ENCODE assay signal across 8 mouse cellular contexts in the genomic region with DNA sequence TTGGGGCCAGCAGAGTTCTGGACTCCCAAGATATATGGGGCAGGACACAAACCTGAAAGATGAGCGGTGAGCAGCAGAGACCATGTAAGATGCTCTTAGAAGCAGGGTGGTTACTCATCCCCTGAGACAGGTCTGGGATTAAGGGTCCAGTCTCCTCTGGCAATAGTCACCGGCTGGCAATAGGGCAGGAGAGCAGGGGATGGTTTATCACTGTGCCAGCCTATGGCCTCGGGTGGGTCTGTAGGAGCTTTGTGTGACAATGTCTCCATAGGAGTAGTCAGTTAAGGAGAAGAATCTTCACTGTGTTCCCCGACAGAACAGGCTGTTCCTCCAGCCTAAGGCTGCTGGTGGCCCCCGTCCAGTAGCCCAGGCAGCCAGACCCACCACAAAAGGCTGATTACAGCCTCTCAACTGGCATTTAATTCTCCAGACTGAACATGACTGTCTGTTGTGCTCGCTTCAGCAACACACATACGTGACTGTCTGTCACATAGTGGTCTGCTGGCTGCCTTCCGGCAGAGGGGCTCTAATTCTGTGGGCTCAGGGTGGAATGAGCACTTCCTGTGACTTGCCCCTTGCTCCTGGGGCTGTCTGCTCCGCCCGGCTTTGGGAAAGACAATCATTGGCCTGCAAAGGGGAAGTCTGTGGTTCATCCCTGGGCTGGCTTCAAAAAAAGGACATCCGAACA. TPM values are rescaled to one million over a fixed set of nuclear protein-coding genes. Genes with fewer than 3 reads are reported as not detected.
DNase-seq lines count a peak whose midpoint lies in the region; ATAC-seq and TF ChIP-seq lines count a peak whose summit lies in the region.

No protein-coding gene starts in this region.

- peak overlapping the region; percentile 86 for H3K4me2 ChIP-seq in lung, postnatal 0 days (replicated peaks; ENCODE audit: low read depth, low read length)
- peak overlapping the region; percentile 92 for H3K4me2 ChIP-seq in forebrain, embryonic 12.5 days

- WGBS in lung, postnatal 0 days = 54% methylated on average over 11 of the region's 11 CpGs
- WGBS in forebrain, embryonic 12.5 days = 79% methylated on average over 11 of the region's 11 CpGs
- 82% methylated on average over 11 of the region's 11 CpGs for WGBS in limb, embryonic 10.5 days
- WGBS in olfactory bulb, adult 2 months = 47% methylated on average over 11 of the region's 11 CpGs
- WGBS in thymus, adult 2 months = 33% methylated on average over 11 of the region's 11 CpGs

- DNase-seq in lung, postnatal 0 days (ENCODE audit: low spot score) = peak; percentile 47
- DNase-seq in lung, postnatal 36 days = no peak
- DNase-seq in limb, embryonic 10.5 days (ENCODE audit: low spot score) = no peak
- no peak for DNase-seq in thymus, adult 2 months
- no peak for DNase-seq in B cell, adult 2 months
- no peak for DNase-seq in urinary bladder, postnatal 25 days (ENCODE audit: low spot score)

- H3K9ac ChIP-seq in lung, postnatal 0 days (replicated peaks; ENCODE audit: low read depth) = peak overlapping the region; percentile 6; the same call in 1 of the 2 replicates
- H3K9ac ChIP-seq in forebrain, embryonic 12.5 days = no peak overlapping the region

- no peak for TF ChIP-seq EP300 in lung, postnatal 0 days (IDR thresholded peaks at IDR 0.05)

- TF ChIP-seq POLR2A in olfactory bulb, adult 2 months (IDR thresholded peaks at IDR 0.05; ENCODE audit: insufficient read depth, low read depth, low read length) = no peak
- TF ChIP-seq POLR2A in thymus, adult 2 months (IDR thresholded peaks at IDR 0.05; ENCODE audit: control insufficient read depth, extremely low read depth, insufficient read depth, low read length, poor library complexity) = no peak

- ATAC-seq in lung, postnatal 0 days = no peak
- no peak for ATAC-seq in forebrain, embryonic 12.5 days (ENCODE audit: low FRiP score)

- no peaks in the 10 kb centered on the region for H3K27me3 ChIP-seq in lung, postnatal 0 days (replicated peaks; ENCODE audit: insufficient read depth, low read length)
- H3K27me3 ChIP-seq in forebrain, embryonic 12.5 days = no peaks in the 10 kb centered on the region
- no peaks in the 10 kb centered on the region for H3K27me3 ChIP-seq in limb, embryonic 10.5 days (ENCODE audit: low read depth, poor library complexity, severe bottlenecking)
- H3K27me3 ChIP-seq in thymus, adult 2 months (ENCODE audit: control insufficient read depth, insufficient read depth, low read length) = no peaks in the 10 kb centered on the region

- H3K9me3 ChIP-seq in lung, postnatal 0 days (ENCODE audit: low read length) = no peaks in the 10 kb centered on the region
- H3K9me3 ChIP-seq in forebrain, embryonic 12.5 days = no peaks in the 10 kb centered on the region
- H3K9me3 ChIP-seq in limb, embryonic 10.5 days (replicated peaks) = no peaks in the 10 kb centered on the region

- H3K36me3 ChIP-seq in lung, postnatal 0 days (ENCODE audit: insufficient read depth, low read length) = no peaks in the 10 kb centered on the region
- peaks cover 9% of the 10 kb centered on the region for H3K36me3 ChIP-seq in forebrain, embryonic 12.5 days (replicated peaks)
- H3K36me3 ChIP-seq in limb, embryonic 10.5 days = peaks cover 58% of the 10 kb centered on the region
- no peaks in the 10 kb centered on the region for H3K36me3 ChIP-seq in thymus, adult 2 months (ENCODE audit: control insufficient read depth, insufficient read depth, low read length)

- peak overlapping the region; percentile 11; the same call in 1 of the 2 replicates for H3K27ac ChIP-seq in lung, postnatal 0 days (ENCODE audit: low read length)
- H3K27ac ChIP-seq in forebrain, embryonic 12.5 days = 0 out of 2 replicates have a peak overlapping the region, but pooled peaks have one; percentile 22
- H3K27ac ChIP-seq in limb, embryonic 10.5 days = peak overlapping the region; percentile 33; the same call in 1 of the 2 replicates
- H3K27ac ChIP-seq in olfactory bulb, adult 2 months (ENCODE audit: insufficient read depth, low read depth, low read length) = peak overlapping the region; percentile 29; the same call in 1 of the 2 replicates
- H3K27ac ChIP-seq in thymus, adult 2 months (ENCODE audit: control insufficient read depth, insufficient read depth, low read length) = no peak overlapping the region

- TF ChIP-seq CTCF in lung, postnatal 0 days (IDR thresholded peaks at IDR 0.05) = no peak
- TF ChIP-seq CTCF in olfactory bulb, adult 2 months (IDR thresholded peaks at IDR 0.05; ENCODE audit: insufficient read depth, low read depth, low read length) = no peak
- no peak for TF ChIP-seq CTCF in thymus, adult 2 months (IDR thresholded peaks at IDR 0.05; ENCODE audit: borderline replicate concordance, control insufficient read depth, extremely low read depth, insufficient read depth, low read length, poor library complexity)

- H3K4me3 ChIP-seq in lung, postnatal 0 days (ENCODE audit: low read depth, low read length) = peak overlapping the region; percentile 90; the same call in 1 of the 2 replicates
- H3K4me3 ChIP-seq in forebrain, embryonic 12.5 days (replicated peaks) = no peak overlapping the region
- H3K4me3 ChIP-seq in limb, embryonic 10.5 days = peak overlapping the region; percentile 70
- H3K4me3 ChIP-seq in olfactory bulb, adult 2 months (ENCODE audit: insufficient read depth, low read depth, low read length) = peak overlapping the region; percentile 10; the same call in 1 of the 2 replicates
- no peak overlapping the region for H3K4me3 ChIP-seq in thymus, adult 2 months (ENCODE audit: control insufficient read depth, insufficient read depth, low read length)

- H3K4me1 ChIP-seq in lung, postnatal 0 days (ENCODE audit: insufficient read depth, low read depth, low read length) = peaks cover 57% of the 10 kb centered on the region
- H3K4me1 ChIP-seq in forebrain, embryonic 12.5 days = peaks cover 42% of the 10 kb centered on the region
- H3K4me1 ChIP-seq in limb, embryonic 10.5 days = peaks cover 67% of the 10 kb centered on the region
- H3K4me1 ChIP-seq in olfactory bulb, adult 2 months (ENCODE audit: control insufficient read depth, insufficient read depth, low read length) = peaks cover 56% of the 10 kb centered on the region
- peaks cover 40% of the 10 kb centered on the region for H3K4me1 ChIP-seq in thymus, adult 2 months (replicated peaks; ENCODE audit: control insufficient read depth, insufficient read depth, low read length)

RNA-seq across cellular contexts. Expression of a gene that starts 3.1 kb away (rescaled TPM):
- 724 and 747 TPM in 2 replicates for polyA plus RNA-seq in lung, postnatal 0 days (2015; fragmentation: Nextera tagmentation; extraction: Ambion mirVana)
- 199 and 205 TPM in 2 replicates for polyA plus RNA-seq in forebrain, embryonic 12.5 days (2016; fragmentation: Nextera tagmentation; extraction: Ambion mirVana)
- 267 and 310 TPM in 2 replicates for polyA plus RNA-seq in limb, embryonic 10.5 days (2016; fragmentation: Nextera tagmentation; extraction: Ambion mirVana)
- not detected in 2 replicates for polyA plus RNA-seq in olfactory bulb, adult 2 months (2012; ENCODE audit: insufficient read depth, insufficient read length, low replicate concordance, missing spikeins)
- polyA plus RNA-seq in thymus, adult 2 months (2012; rRNA removed) = 249 and 255 TPM in 2 replicates

RNA-seq across cellular contexts. Expression of a gene that starts 13.4 kb away (rescaled TPM):
- 52.3 and 54.5 TPM in 2 replicates for polyA plus RNA-seq in lung, postnatal 0 days (2015; fragmentation: Nextera tagmentation; extraction: Ambion mirVana)
- polyA plus RNA-seq in forebrain, embryonic 12.5 days (2016; fragmentation: Nextera tagmentation; extraction: Ambion mirVana) = 106 and 108 TPM in 2 replicates
- 145 and 157 TPM in 2 replicates for polyA plus RNA-seq in limb, embryonic 10.5 days (2016; fragmentation: Nextera tagmentation; extraction: Ambion mirVana)
- not detected in 2 replicates for polyA plus RNA-seq in olfactory bulb, adult 2 months (2012; ENCODE audit: insufficient read depth, insufficient read length, low replicate concordance, missing spikeins)
- 155 and 157 TPM in 2 replicates for polyA plus RNA-seq in thymus, adult 2 months (2012; rRNA removed)

RNA-seq across cellular contexts. Expression of a gene that starts 38.8 kb away (rescaled TPM):
- 0.65 and 0.72 TPM in 2 replicates for polyA plus RNA-seq in lung, postnatal 0 days (2015; fragmentation: Nextera tagmentation; extraction: Ambion mirVana)
- polyA plus RNA-seq in forebrain, embryonic 12.5 days (2016; fragmentation: Nextera tagmentation; extraction: Ambion mirVana) = 1.1 and 1.3 TPM in 2 replicates
- polyA plus RNA-seq in limb, embryonic 10.5 days (2016; fragmentation: Nextera tagmentation; extraction: Ambion mirVana) = 0.88 and 1.9 TPM in 2 replicates
- polyA plus RNA-seq in olfactory bulb, adult 2 months (2012; ENCODE audit: insufficient read depth, insufficient read length, low replicate concordance, missing spikeins) = not detected in 2 replicates
- polyA plus RNA-seq in thymus, adult 2 months (2012; rRNA removed) = 2.9 and 4.5 TPM in 2 replicates

RNA-seq across cellular contexts. Expression of a gene that starts 50.5 kb away (rescaled TPM):
- polyA plus RNA-seq in lung, postnatal 0 days (2015; fragmentation: Nextera tagmentation; extraction: Ambion mirVana) = 11.8 and 13.0 TPM in 2 replicates
- polyA plus RNA-seq in forebrain, embryonic 12.5 days (2016; fragmentation: Nextera tagmentation; extraction: Ambion mirVana) = 0.87 and 0.94 TPM in 2 replicates
- polyA plus RNA-seq in limb, embryonic 10.5 days (2016; fragmentation: Nextera tagmentation; extraction: Ambion mirVana) = 0.94 and 1.0 TPM in 2 replicates
- polyA plus RNA-seq in olfactory bulb, adult 2 months (2012; ENCODE audit: insufficient read depth, insufficient read length, low replicate concordance, missing spikeins) = not detected in 2 replicates
- polyA plus RNA-seq in thymus, adult 2 months (2012; rRNA removed) = 2.3 and 4.6 TPM in 2 replicates

RNA-seq across cellular contexts. Expression of a gene that starts 50.8 kb away (rescaled TPM):
- polyA plus RNA-seq in lung, postnatal 0 days (2015; fragmentation: Nextera tagmentation; extraction: Ambion mirVana) = 6.1 and 7.8 TPM in 2 replicates
- polyA plus RNA-seq in forebrain, embryonic 12.5 days (2016; fragmentation: Nextera tagmentation; extraction: Ambion mirVana) = 1.3 and 1.5 TPM in 2 replicates
- polyA plus RNA-seq in limb, embryonic 10.5 days (2016; fragmentation: Nextera tagmentation; extraction: Ambion mirVana) = 5.5 TPM in 2 replicates
- polyA plus RNA-seq in olfactory bulb, adult 2 months (2012; ENCODE audit: insufficient read depth, insufficient read length, low replicate concordance, missing spikeins) = not detected in 2 replicates
- 78.8 and 92.3 TPM in 2 replicates for polyA plus RNA-seq in thymus, adult 2 months (2012; rRNA removed)

Comparison
In these comparisons a context has a peak if more than half of its experiments do, and no peak if none do; other contexts are left out.
1. H3K4me3 ChIP-seq: peak in lung, postnatal 0 days (single experiment), limb, embryonic 10.5 days (single experiment) and olfactory bulb, adult 2 months (single experiment); none in forebrain, embryonic 12.5 days (single experiment) and thymus, adult 2 months (single experiment).
2. RNA of a gene that starts 3.1 kb away (polyA plus RNA-seq): 724 to 747 TPM in lung, postnatal 0 days, 267 to 310 TPM in limb, embryonic 10.5 days, 249 to 255 TPM in thymus, adult 2 months and 199 to 205 TPM in forebrain, embryonic 12.5 days; not detected in olfactory bulb, adult 2 months; every median in the first group is over 100 times any median in the second.